Comparison of ENCODE assay signal across 29 mouse cellular contexts in the genomic region with DNA sequence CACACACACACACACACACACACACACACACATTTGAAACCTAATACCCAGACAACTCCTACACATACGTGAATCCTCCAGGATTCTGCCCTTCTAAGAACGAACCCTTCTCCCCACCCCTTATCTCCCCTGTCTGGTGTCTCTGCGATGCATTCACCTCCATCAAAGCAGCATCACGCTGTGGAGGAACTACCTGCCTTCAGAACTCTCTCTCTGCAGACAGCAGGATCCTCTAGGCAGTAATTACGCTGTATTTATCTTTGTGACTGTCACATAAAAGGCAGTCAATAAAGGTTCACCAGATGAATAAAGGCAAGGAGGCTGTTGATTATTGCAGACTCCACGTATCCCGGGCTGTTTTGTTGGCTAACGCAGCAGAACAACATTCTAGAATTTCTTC.
DNase-seq lines count a peak whose midpoint lies in the region; ATAC-seq lines count a peak whose summit lies in the region.
"Had no signal": no experiment of that assay in that cellular context is flagged by ENCODE, and none has a peak within 500 bp of the region (broad histone marks: within the 10 kb centered on the region; RNA-seq: fewer than 3 reads in every experiment).

No protein-coding gene starts in this region.

- no peak overlapping the region for H3K4me2 ChIP-seq in forebrain, embryonic 14.5 days (ENCODE audit: low read length)
- H3K4me2 ChIP-seq in forebrain, embryonic 12.5 days: no peak overlapping the region
- H3K4me2 ChIP-seq in kidney, embryonic 15.5 days: 0 out of 2 replicates have a peak overlapping the region, but pooled peaks have one; percentile 8
- H3K4me2 ChIP-seq in midbrain, embryonic 15.5 days: no peak overlapping the region
- H3K4me2 ChIP-seq in neural tube, embryonic 15.5 days: peak overlapping the region; percentile 39
- H3K4me2 ChIP-seq: heart, embryonic 13.5 days had no signal

- no peaks in the 10 kb centered on the region for H3K36me3 ChIP-seq in forebrain, embryonic 14.5 days (ENCODE audit: control insufficient read depth, insufficient read depth, low read length)
- H3K36me3 ChIP-seq in forebrain, embryonic 12.5 days (replicated peaks): no peaks in the 10 kb centered on the region
- no peaks in the 10 kb centered on the region for H3K36me3 ChIP-seq in kidney, embryonic 15.5 days
- H3K36me3 ChIP-seq in midbrain, embryonic 15.5 days (replicated peaks): no peaks in the 10 kb centered on the region
- H3K36me3 ChIP-seq in midbrain, embryonic 10.5 days: no peaks in the 10 kb centered on the region
- H3K36me3 ChIP-seq in neural tube, embryonic 15.5 days: no peaks in the 10 kb centered on the region
- H3K36me3 ChIP-seq: G1E; heart, embryonic 13.5 days; hindbrain, embryonic 10.5 days had no signal

- WGBS in forebrain, embryonic 14.5 days: 37% methylated on average over 8 of the region's 8 CpGs
- WGBS in forebrain, embryonic 12.5 days: 48% methylated on average over 8 of the region's 8 CpGs
- WGBS in kidney, embryonic 15.5 days: 17% methylated on average over 8 of the region's 8 CpGs
- WGBS in midbrain, embryonic 15.5 days: 37% methylated on average over 8 of the region's 8 CpGs
- 78% methylated on average over 8 of the region's 8 CpGs for WGBS in midbrain, embryonic 10.5 days
- 7% methylated on average over 8 of the region's 8 CpGs for WGBS in neural tube, embryonic 15.5 days

- H3K4me3 ChIP-seq in forebrain, embryonic 14.5 days (ENCODE audit: low read depth, low read length): no peak overlapping the region
- H3K4me3 ChIP-seq in forebrain, embryonic 12.5 days (replicated peaks): no peak overlapping the region
- H3K4me3 ChIP-seq in kidney, embryonic 15.5 days (replicated peaks): no peak overlapping the region
- no peak overlapping the region for H3K4me3 ChIP-seq in midbrain, embryonic 15.5 days
- no peak overlapping the region for H3K4me3 ChIP-seq in midbrain, embryonic 10.5 days
- no peak overlapping the region for H3K4me3 ChIP-seq in neural tube, embryonic 15.5 days (replicated peaks)
- H3K4me3 ChIP-seq: gastrocnemius, adult 2 months; heart, embryonic 13.5 days; hindbrain, embryonic 10.5 days had no signal

- no peaks in the 10 kb centered on the region; the same call in 1 of the 2 replicates for H3K9me3 ChIP-seq in forebrain, embryonic 14.5 days (replicated peaks; ENCODE audit: control insufficient read depth, low read length)
- 0 out of 2 replicates have a peak, but pooled peaks cover 7% of the 10 kb centered on the region for H3K9me3 ChIP-seq in forebrain, embryonic 12.5 days
- H3K9me3 ChIP-seq in kidney, embryonic 15.5 days (replicated peaks): no peaks in the 10 kb centered on the region
- no peaks in the 10 kb centered on the region for H3K9me3 ChIP-seq in midbrain, embryonic 15.5 days
- 0 out of 2 replicates have a peak, but pooled peaks cover 4% of the 10 kb centered on the region for H3K9me3 ChIP-seq in midbrain, embryonic 10.5 days (replicated peaks)
- H3K9me3 ChIP-seq in neural tube, embryonic 15.5 days (replicated peaks): no peaks in the 10 kb centered on the region
- H3K9me3 ChIP-seq: heart, embryonic 13.5 days; hindbrain, embryonic 10.5 days had no signal

- H3K27ac ChIP-seq in forebrain, embryonic 14.5 days (ENCODE audit: low read depth, low read length): no peak overlapping the region
- H3K27ac ChIP-seq in forebrain, embryonic 12.5 days: no peak overlapping the region
- H3K27ac ChIP-seq in kidney, embryonic 15.5 days: no peak overlapping the region
- no peak overlapping the region for H3K27ac ChIP-seq in midbrain, embryonic 15.5 days
- no peak overlapping the region for H3K27ac ChIP-seq in midbrain, embryonic 10.5 days (replicated peaks)
- peak overlapping the region; percentile 63 for H3K27ac ChIP-seq in neural tube, embryonic 15.5 days (replicated peaks)
- H3K27ac ChIP-seq: gastrocnemius, adult 2 months; heart, embryonic 13.5 days; hindbrain, embryonic 10.5 days; liver, embryonic 14.5 days; macrophage had no signal

- no peaks in the 10 kb centered on the region for H3K4me1 ChIP-seq in forebrain, embryonic 14.5 days (ENCODE audit: control insufficient read depth, insufficient read depth, low read length)
- H3K4me1 ChIP-seq in forebrain, embryonic 12.5 days: no peaks in the 10 kb centered on the region
- H3K4me1 ChIP-seq in kidney, embryonic 15.5 days: 0 out of 2 replicates have a peak, but pooled peaks cover 4% of the 10 kb centered on the region
- no peaks in the 10 kb centered on the region for H3K4me1 ChIP-seq in midbrain, embryonic 15.5 days
- peaks cover 1% of the 10 kb centered on the region; the same call in 1 of the 2 replicates for H3K4me1 ChIP-seq in midbrain, embryonic 10.5 days
- peaks cover 22% of the 10 kb centered on the region for H3K4me1 ChIP-seq in neural tube, embryonic 15.5 days
- H3K4me1 ChIP-seq: hindbrain, embryonic 10.5 days had no signal

- no peak for ATAC-seq in forebrain, embryonic 14.5 days
- no peak for ATAC-seq in forebrain, embryonic 12.5 days (ENCODE audit: low FRiP score)
- no peak for ATAC-seq in kidney, embryonic 15.5 days (replicated peaks; ENCODE audit: low FRiP score)
- ATAC-seq in midbrain, embryonic 15.5 days (replicated peaks): 0 out of 2 replicates have a peak, but pooled peaks have one; percentile 33
- peak; percentile 66; the same call in 1 of the 2 replicates for ATAC-seq in neural tube, embryonic 15.5 days (ENCODE audit: low FRiP score)
- ATAC-seq: intestine, postnatal 0 days had no signal

- peak; percentile 44 for DNase-seq in forebrain, embryonic 14.5 days (ENCODE audit: low spot score)
- DNase-seq in kidney, adult 11 months: no peak
- DNase-seq in midbrain, embryonic 10.5 days (ENCODE audit: low spot score): no peak
- no peak for DNase-seq in right cerebral cortex, postnatal 25 days
- DNase-seq: adrenal gland, adult 8-10 months; cerebellum, adult 8-10 months; cerebellum, postnatal 36 days; gastrocnemius, adult 2 months; gastrocnemius, postnatal 36 days; heart, postnatal 10 days; kidney, postnatal 4 days; layer of hippocampus, postnatal 36 days; left cerebral cortex, postnatal 4 days; liver; lung, adult 2 months; lung, postnatal 10 days; right cerebral cortex, postnatal 14 days; spleen, adult 18-20 months; thymus, postnatal 14 days had no signal

- H3K27me3 ChIP-seq in forebrain, embryonic 14.5 days (replicated peaks; ENCODE audit: control insufficient read depth, insufficient read depth, low read length): no peaks in the 10 kb centered on the region
- no peaks in the 10 kb centered on the region for H3K27me3 ChIP-seq in forebrain, embryonic 12.5 days
- no peaks in the 10 kb centered on the region for H3K27me3 ChIP-seq in kidney, embryonic 15.5 days
- no peaks in the 10 kb centered on the region for H3K27me3 ChIP-seq in midbrain, embryonic 15.5 days (replicated peaks)
- H3K27me3 ChIP-seq in midbrain, embryonic 10.5 days (ENCODE audit: low read depth, poor library complexity, severe bottlenecking): no peaks in the 10 kb centered on the region
- no peaks in the 10 kb centered on the region for H3K27me3 ChIP-seq in neural tube, embryonic 15.5 days (replicated peaks)
- H3K27me3 ChIP-seq: heart, embryonic 13.5 days had no signal

- no peak overlapping the region for H3K9ac ChIP-seq in forebrain, embryonic 14.5 days (ENCODE audit: low read length)
- no peak overlapping the region for H3K9ac ChIP-seq in forebrain, embryonic 12.5 days
- H3K9ac ChIP-seq in kidney, embryonic 15.5 days: no peak overlapping the region
- H3K9ac ChIP-seq in midbrain, embryonic 15.5 days: no peak overlapping the region
- no peak overlapping the region for H3K9ac ChIP-seq in neural tube, embryonic 15.5 days (replicated peaks)
- H3K9ac ChIP-seq: heart, embryonic 13.5 days; liver, embryonic 14.5 days had no signal

Comparison
In these comparisons a context has a peak if more than half of its experiments do, and no peak if none do; other contexts are left out.
1. ATAC-seq: peak in midbrain, embryonic 15.5 days (single experiment) and neural tube, embryonic 15.5 days (single experiment); none in forebrain, embryonic 14.5 days (single experiment), forebrain, embryonic 12.5 days (single experiment) and kidney, embryonic 15.5 days (single experiment).
2. H3K4me2 ChIP-seq: peak in kidney, embryonic 15.5 days (single experiment) and neural tube, embryonic 15.5 days (single experiment); none in forebrain, embryonic 14.5 days (single experiment), forebrain, embryonic 12.5 days (single experiment) and midbrain, embryonic 15.5 days (single experiment).